Mouse (Mus musculus) midbrain, postnatal 0 days (tissue): ENCODE data around the gene Gm21188. TPM values are rescaled to one million over a fixed set of nuclear protein-coding genes. Genes with fewer than 3 reads are reported as not detected.
"Not testable (repeated sequence)": the region's sequence is repeated elsewhere in the genome, so short reads cannot be mapped to it uniquely, and the experiment has no call there.

ENCODE experiments used
- ATAC-seq: fragments of 200-750 bp; cut with Nextera tagmentation; 2 replicates; pipeline ENCODE4 v1.8.0; 2017; ENCODE audit warnings: moderate number of reproducible peaks, mild to moderate bottlenecking, moderate TSS enrichment, moderate library complexity; ENCODE audit not compliant: low FRiP score
- DNase-seq: peaks from one replicate; pipeline ENCODE4 v3.0.0-alpha.2; 2015; ENCODE audit warnings: low spot score
- H3K27ac ChIP-seq: fragments of 300-500 bp; sonication (generic); 2 replicates; pipeline ENCODE4 v1.5.1; 2014; ENCODE audit warnings: low read depth, mild to moderate bottlenecking, low read length, mixed read lengths
- H3K27me3 ChIP-seq: fragments of 300-500 bp; sonication (generic); 2 replicates; pipeline ENCODE4 v1.6.1; 2014; ENCODE audit warnings: low read length, control low read depth, mixed read lengths; ENCODE audit not compliant: insufficient read depth
- H3K36me3 ChIP-seq: fragments of 300-500 bp; sonication (generic); 2 replicates; pipeline ENCODE4 v1.6.1; 2014; ENCODE audit warnings: low read length, control low read depth, mixed read lengths; ENCODE audit not compliant: insufficient read depth
- H3K4me1 ChIP-seq: fragments of 300-500 bp; sonication (generic); 2 replicates; pipeline ENCODE4 v1.6.1; 2014; ENCODE audit warnings: mild to moderate bottlenecking, control low read depth, antibody characterized with exemption, low read length, mixed read lengths; ENCODE audit not compliant: insufficient read depth
- H3K4me2 ChIP-seq: fragments of 300-500 bp; sonication (generic); 2 replicates; pipeline ENCODE4 v1.6.1; 2014; ENCODE audit warnings: low read depth, mild to moderate bottlenecking, low read length, mixed read lengths; ENCODE audit not compliant: poor library complexity, severe bottlenecking
- H3K4me3 ChIP-seq: fragments of 300-500 bp; sonication (generic); 2 replicates; pipeline ENCODE4 v1.5.1; 2014; ENCODE audit warnings: low read depth, mild to moderate bottlenecking, low read length, moderate library complexity
- H3K9ac ChIP-seq: fragments of 300-500 bp; sonication (generic); replicated peaks from 2 replicates; pipeline ENCODE4 v1.6.1; 2014; ENCODE audit warnings: mild to moderate bottlenecking, low read length, moderate library complexity, mixed read lengths; ENCODE audit not compliant: poor library complexity, severe bottlenecking
- H3K9me3 ChIP-seq: fragments of 300-500 bp; sonication (generic); 2 replicates; pipeline ENCODE4 v1.6.1; 2016; ENCODE audit warnings: low read length, control low read depth
- WGBS: fragments of 180-500 bp; shearing (Covaris S2); extraction: QIAGEN DNeasy Blood & Tissue Kit; methylation state at CpG from one replicate; pipeline ENCODE4 v1.1.7; 2014; 5-methylcytosine and 5-hydroxymethylcytosine counted together
- polyA plus RNA-seq: library from polyadenylated mRNA; unstranded; fragments of >200 nt; fragmentation: Nextera tagmentation; extraction: Ambion mirVana; gene quantifications from 2 replicates; pipeline ENCODE4 v1.2.1, GENCODE M21; 2015
- total RNA-seq: library from RNA; depleted of rRNA; stranded (reverse); fragments of >200 nt; gene quantifications from 2 replicates; pipeline ENCODE4 v1.2.3, GENCODE M21; 2014; rRNA removed

Gm21188 gene
- not detected in 2 replicates for total RNA-seq
- polyA plus RNA-seq: not detected in 2 replicates

DNA sequence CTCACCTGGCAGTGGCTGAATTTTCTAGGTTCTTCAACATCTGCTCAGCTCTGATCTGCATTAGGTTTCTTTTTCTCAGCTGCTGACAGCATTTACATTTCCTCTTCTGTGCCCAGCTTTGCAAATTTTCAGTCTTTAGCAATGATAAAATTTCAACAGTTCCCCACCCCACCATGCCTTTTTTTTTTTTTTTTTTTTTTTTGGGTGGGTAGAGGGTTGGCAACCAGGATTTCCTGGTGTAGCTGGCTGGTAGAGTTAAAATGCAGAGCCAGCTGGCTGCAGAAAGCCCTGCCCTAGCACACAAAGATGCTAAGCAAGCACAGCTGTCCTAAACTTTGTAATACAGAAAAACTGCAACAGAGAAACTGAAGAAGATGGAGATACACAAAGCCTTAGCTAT lies at the start of gene Gm21188:
Gm21188 (minus strand) TSS at position 110 of the 400 bp plus-strand sequence.
- ATAC-seq: not testable (repeated sequence)

GRCm38 (mm10) chr13:120099327-120099726 lies 47.3 kb upstream of the Gm21188 start:
- ATAC-seq, H3K9me3 ChIP-seq, H3K4me3 ChIP-seq, H3K4me2 ChIP-seq, DNase-seq, H3K9ac ChIP-seq, H3K36me3 ChIP-seq, H3K27ac ChIP-seq, H3K4me1 ChIP-seq, H3K27me3 ChIP-seq: not testable (repeated sequence)
- no CpG with 5 or more reads among the region's 5 CpGs for WGBS

More for the DNA sequence above, at the start of gene Gm21188:
- not testable (repeated sequence) for H3K9me3 ChIP-seq, H3K27ac ChIP-seq, H3K4me1 ChIP-seq, H3K36me3 ChIP-seq, DNase-seq, H3K4me3 ChIP-seq, H3K4me2 ChIP-seq, H3K27me3 ChIP-seq, H3K9ac ChIP-seq

DNA sequence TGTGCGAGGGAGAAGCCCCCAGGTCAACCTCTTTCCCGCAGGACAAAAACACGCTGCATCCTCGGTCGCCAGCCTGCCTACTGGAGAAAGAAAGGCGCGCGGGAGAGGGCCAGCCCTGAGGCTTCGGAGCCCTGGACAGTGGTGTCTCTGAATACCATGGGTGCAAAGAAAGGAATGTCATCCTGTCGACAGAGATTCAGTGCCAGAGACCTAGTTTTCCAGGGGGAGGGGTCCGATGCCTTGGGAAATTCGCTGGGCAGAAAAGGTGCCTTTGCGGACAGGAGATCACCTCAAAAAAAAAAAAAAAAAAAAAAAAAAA lies 44.9 kb upstream of the Gm21188 start:
- not testable (repeated sequence) for H3K4me1 ChIP-seq, DNase-seq, H3K27me3 ChIP-seq, H3K36me3 ChIP-seq, H3K9ac ChIP-seq, H3K9me3 ChIP-seq, H3K4me2 ChIP-seq, H3K27ac ChIP-seq, H3K4me3 ChIP-seq, ATAC-seq
- 3% methylated on average over 5 of the region's 13 CpGs for WGBS

DNA sequence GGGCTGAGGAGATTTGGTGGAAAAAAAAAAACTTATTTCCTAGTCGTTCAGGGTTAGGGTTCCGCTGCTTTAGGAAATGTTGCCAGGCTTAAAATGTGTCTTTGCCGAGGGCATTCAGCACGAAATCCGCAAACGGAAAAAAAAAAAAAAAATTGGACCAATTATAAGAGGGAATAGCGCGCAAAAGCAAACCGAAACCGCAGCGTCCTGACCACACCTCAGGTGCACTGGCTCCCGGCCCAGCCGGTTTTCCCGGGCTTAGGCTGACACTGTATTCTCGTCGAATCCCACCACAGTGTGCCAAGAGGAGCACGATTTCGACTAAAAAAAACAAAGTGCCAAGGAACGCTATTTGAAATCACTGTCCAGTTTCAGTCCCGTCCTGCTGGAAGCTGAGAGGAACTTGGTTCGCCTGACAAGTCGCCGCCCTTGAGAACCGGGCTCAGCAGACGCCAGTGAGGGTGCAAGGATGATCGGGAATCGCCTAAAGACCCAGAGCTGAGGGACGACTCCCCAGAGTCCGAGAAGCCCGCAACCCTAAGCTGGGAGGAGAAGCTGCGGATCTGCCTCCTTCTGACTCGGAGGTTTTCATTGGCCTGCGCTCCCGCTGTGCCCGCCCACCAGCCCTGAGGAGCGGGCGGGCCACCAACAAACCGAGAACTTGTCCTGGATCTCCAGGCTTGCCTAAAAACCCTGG lies 44.4 kb upstream of the Gm21188 start:
- not testable (repeated sequence) for H3K36me3 ChIP-seq, H3K4me2 ChIP-seq, H3K9ac ChIP-seq, H3K27ac ChIP-seq, H3K4me1 ChIP-seq, H3K4me3 ChIP-seq, DNase-seq, H3K9me3 ChIP-seq, H3K27me3 ChIP-seq
- WGBS: under 1% methylated on average over 26 of the region's 38 CpGs
- ATAC-seq: 0 out of 2 replicates have a peak, but pooled peaks have one; percentile 35

- not testable (repeated sequence) for DNase-seq, H3K4me3 ChIP-seq, H3K4me1 ChIP-seq, H3K27me3 ChIP-seq, H3K9ac ChIP-seq, ATAC-seq, H3K36me3 ChIP-seq, H3K27ac ChIP-seq, H3K4me2 ChIP-seq, H3K9me3 ChIP-seq
- WGBS: no CpG with 5 or more reads among the region's 13 CpGs
These were observed 41.0 kb upstream of the Gm21188 start for GRCm38 (mm10) chr13:120092950-120093349.

GRCm38 (mm10) chr13:120079644-120080043 lies 27.6 kb upstream of the Gm21188 start:
- not testable (repeated sequence) for H3K9me3 ChIP-seq, H3K9ac ChIP-seq, H3K27me3 ChIP-seq, H3K36me3 ChIP-seq, ATAC-seq, H3K27ac ChIP-seq, DNase-seq, H3K4me2 ChIP-seq, H3K4me3 ChIP-seq, H3K4me1 ChIP-seq
- no CpG with 5 or more reads among the region's 1 CpGs for WGBS

DNA sequence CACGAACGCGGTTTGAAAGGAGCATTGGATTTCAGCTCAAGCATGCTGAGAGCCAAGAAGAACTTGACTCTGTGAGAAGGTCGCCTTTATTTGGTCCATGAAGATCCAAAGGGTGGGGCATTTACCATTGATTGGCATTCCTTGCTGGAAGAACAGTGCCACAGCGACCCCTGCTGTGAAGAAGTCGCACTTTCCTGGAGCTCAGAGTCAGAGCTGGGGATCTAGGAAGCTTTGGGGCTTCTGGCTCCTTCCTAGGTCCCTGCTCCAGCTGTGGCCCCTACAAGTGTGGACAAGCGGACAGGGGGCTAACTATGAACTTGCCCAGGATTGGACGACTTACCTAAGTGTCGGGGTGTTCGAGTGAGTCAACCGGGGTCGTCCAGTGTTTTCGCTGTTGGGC lies 18.9 kb upstream of the Gm21188 start:
- no CpG with 5 or more reads among the region's 13 CpGs for WGBS
- peak; percentile 47 for ATAC-seq
- H3K4me3 ChIP-seq, H3K27ac ChIP-seq, H3K27me3 ChIP-seq, H3K4me1 ChIP-seq, DNase-seq, H3K36me3 ChIP-seq, H3K9me3 ChIP-seq, H3K9ac ChIP-seq, H3K4me2 ChIP-seq: not testable (repeated sequence)

GRCm38 (mm10) chr13:120070012-120070598 lies 18.1 kb upstream of the Gm21188 start:
- not testable (repeated sequence) for H3K27ac ChIP-seq, ATAC-seq, H3K27me3 ChIP-seq, H3K4me1 ChIP-seq, H3K9ac ChIP-seq, DNase-seq, H3K4me2 ChIP-seq, H3K36me3 ChIP-seq, H3K4me3 ChIP-seq, H3K9me3 ChIP-seq
- no CpG with 5 or more reads among the region's 12 CpGs for WGBS
